Mouse (Mus musculus): ENCODE data around the gene Nsun2.

Nsun2 gene

GRCm38 (mm10) chr13:69522161-69522791 is 11.3 kb upstream of the Nsun2 start:
- intact Hi-C loops (cut with DNase I), result no loop called here

- intact Hi-C loops (cut with DNase I), result no loop called here
Measured at GRCm38 (mm10) chr13:69523444-69524157, 9.9 kb upstream of the Nsun2 start.

GRCm38 (mm10) chr13:69524158-69524530 is 9.4 kb upstream of the Nsun2 start:
- intact Hi-C loops (cut with DNase I), result no loop called here

GRCm38 (mm10) chr13:69525867-69526266 is 7.7 kb upstream of the Nsun2 start:
- intact Hi-C loops (cut with DNase I), result no loop called here

- intact Hi-C loops (cut with DNase I), result no loop called here
Measured at GRCm38 (mm10) chr13:69528531-69528930, 5.0 kb upstream of the Nsun2 start.

- intact Hi-C loops (cut with DNase I), result no loop called here
Measured at GRCm38 (mm10) chr13:69530156-69530555, 3.4 kb upstream of the Nsun2 start.

GRCm38 (mm10) chr13:69530951-69531350 is 2.6 kb upstream of the Nsun2 start:
- intact Hi-C loops (cut with DNase I), result no loop called here

GRCm38 (mm10) chr13:69531431-69531830 is 2.1 kb upstream of the Nsun2 start:
- intact Hi-C loops (cut with DNase I), result no loop called here

GRCm38 (mm10) chr13:69532101-69532892 is 1.2 kb upstream of the Nsun2 start:
- intact Hi-C loops (cut with DNase I), result no loop called here

GRCm38 (mm10) chr13:69532893-69533404 is 597 bp upstream of the Nsun2 start:
- intact Hi-C loops (cut with DNase I), result no loop called here

GRCm38 (mm10) chr13:69534334-69534653 is 748 bp downstream of the Nsun2 start, which contains the start of gene Tent4a:
Gene Tent4a, minus strand, starts transcription at chr13:69534617.
- intact Hi-C loops (cut with DNase I), result no loop called here

GRCm38 (mm10) chr13:69534654-69535551 is 1.4 kb downstream of the Nsun2 start:
- intact Hi-C loops (cut with DNase I), result no loop called here

- intact Hi-C loops (cut with DNase I), result no loop called here
Measured at GRCm38 (mm10) chr13:69536021-69536420, 2.5 kb downstream of the Nsun2 start.

GRCm38 (mm10) chr13:69537366-69537765 is 3.8 kb downstream of the Nsun2 start:
- intact Hi-C loops (cut with DNase I), result no loop called here

- intact Hi-C loops (cut with DNase I), result no loop called here
Measured at GRCm38 (mm10) chr13:69538327-69538726, 4.8 kb downstream of the Nsun2 start.

- intact Hi-C loops (cut with DNase I), result no loop called here
Measured at GRCm38 (mm10) chr13:69541209-69541608, 7.7 kb downstream of the Nsun2 start.

GRCm38 (mm10) chr13:69541776-69542175 is 8.2 kb downstream of the Nsun2 start:
- intact Hi-C loops (cut with DNase I), result no loop called here

GRCm38 (mm10) chr13:69542571-69543352 is 9.2 kb downstream of the Nsun2 start:
- intact Hi-C loops (cut with DNase I), result no loop called here

- intact Hi-C loops (cut with DNase I), result no loop called here
Measured at GRCm38 (mm10) chr13:69543595-69543994, 10.0 kb downstream of the Nsun2 start.

GRCm38 (mm10) chr13:69545019-69545418 is 11.5 kb downstream of the Nsun2 start:
- intact Hi-C loops (cut with DNase I), result loop anchor here (5.0 kb wide), 2 partner anchors 38 to 53 kb away; no protein-coding TSS in a partner anchor

Data from adrenal gland (tissue).